Mouse (Mus musculus) cortical plate, adult 2 months (tissue): ENCODE data around the gene Akap1.

ENCODE experiments used
- CTCF ChIP-seq: fragments of 200-500 bp; IDR thresholded peaks from 2 replicates; pipeline ENCODE4 v1.5.1; 2011; ENCODE audit warnings: mild to moderate bottlenecking, control low read depth, low read length; ENCODE audit not compliant: insufficient read depth; ENCODE audit errors: extremely low read depth
- POLR2A ChIP-seq: fragments of 200-500 bp; IDR thresholded peaks from 2 replicates; pipeline ENCODE4 v1.6.1; 2011; ENCODE audit warnings: mild to moderate bottlenecking, low read length, control low read depth; ENCODE audit not compliant: insufficient read depth; ENCODE audit errors: extremely low read depth

- no peak for TF ChIP-seq POLR2A
- TF ChIP-seq CTCF, result no peak
Measured at GRCm38 (mm10) chr11:88840292-88840691, 24.1 kb downstream of the Akap1 start.
